Mouse (Mus musculus): ENCODE results near the gene Vopp1. TPM values are rescaled to one million over a fixed set of nuclear protein-coding genes. Genes with fewer than 3 reads are reported as not detected.

Gene Vopp1
- total and polyA plus RNA-seq, 3 experiments, result 0.10 TPM; not detected in 2

- no peaks in the 10 kb centered on the region for H3K79me2 ChIP-seq (replicated peaks; ENCODE audit: control insufficient read depth, extremely low read depth, insufficient read depth, poor library complexity, severe bottlenecking)
- H3K9me3 ChIP-seq (replicated peaks; ENCODE audit: low read length), result no peaks in the 10 kb centered on the region
- H3K36me3 ChIP-seq (replicated peaks in 1 of 2; ENCODE audit: control insufficient read depth in 1 of 2, insufficient read depth in 1 of 2, low read length in 1 of 2), result no peaks in the 10 kb centered on the region
- H3K9ac ChIP-seq (ENCODE audit: insufficient read depth, low read depth), result no peak overlapping the region
- in situ Hi-C loops (cut with MboI; ENCODE audit: low pct_ligation_motif_present, low pct_unique_long_range_greater_than_20kb, low sequenced_read_pairs), result no loop called here
- H3K27me3 ChIP-seq (replicated peaks), result no peaks in the 10 kb centered on the region
- TF ChIP-seq KAT2A (IDR thresholded peaks at IDR 0.05; ENCODE audit: insufficient replicate concordance, low read length) (no peak), MAFK (IDR thresholded peaks at IDR 0.05; ENCODE audit: insufficient replicate concordance, low read length) (no peak), RAD21 (IDR thresholded peaks at IDR 0.05; ENCODE audit: low read depth, low read length) (no peak; the same call in 1 of the 2 replicates), EP300 (IDR thresholded peaks at IDR 0.05; ENCODE audit: low read length) (no peak), ZC3H11A (IDR thresholded peaks at IDR 0.05; ENCODE audit: low read depth, low read length) (no peak), CHD2 (IDR thresholded peaks at IDR 0.05; ENCODE audit: low read length) (no peak), SIN3A (IDR thresholded peaks at IDR 0.05; ENCODE audit: low read length) (no peak), POLR2A (IDR thresholded peaks at IDR 0.05; ENCODE audit: low read depth, low read length) (no peak), USF1 (IDR thresholded peaks at IDR 0.05; ENCODE audit: low read depth, low read length) (no peak), RCOR1 (conservative IDR thresholded peaks at IDR 0.05; ENCODE audit: low read depth, low read length) (no peak), MAZ (IDR thresholded peaks at IDR 0.05; ENCODE audit: low read depth, low read length) (no peak), ZKSCAN1 (IDR thresholded peaks at IDR 0.05; ENCODE audit: borderline replicate concordance, low read depth, low read length) (no peak), TCF12 (IDR thresholded peaks at IDR 0.05; ENCODE audit: low read depth, low read length) (no peak), HCFC1 (IDR thresholded peaks at IDR 0.05; ENCODE audit: low read depth, low read length) (no peak), POLR2AphosphoS2 (IDR thresholded peaks at IDR 0.05; ENCODE audit: low read depth, low read length) (no peak), GABPA (IDR thresholded peaks at IDR 0.05; ENCODE audit: insufficient replicate concordance, low read depth, low read length) (no peak), TBP (conservative IDR thresholded peaks at IDR 0.05; ENCODE audit: low read depth, low read length) (no peak)
- no peak for DNase-seq (ENCODE audit: extremely low read depth)
- H3K27ac ChIP-seq (ENCODE audit: insufficient read depth, low read depth), result no peak overlapping the region
- no peak overlapping the region for H3K4me3 ChIP-seq (replicated peaks in 1 of 3; ENCODE audit: low read depth in 2 of 3, low read length in 2 of 3, poor library complexity in 1 of 3)
- H3K4me1 ChIP-seq (ENCODE audit: control insufficient read depth in 1 of 2, insufficient read depth in 2 of 2), result peaks cover 0 to under 1% of the 10 kb centered on the region in 2 experiments; a peak in 1 of 4 replicates
- H3K4me2 ChIP-seq (ENCODE audit: insufficient read depth, low read depth, poor library complexity, severe bottlenecking), result no peak overlapping the region
- dilution Hi-C loops (cut with MboI; ENCODE audit: extremely low pct_ligation_motif_present, extremely low pct_unique_long_range_greater_than_20kb, low sequenced_read_pairs), result no loop called here
Observed at GRCm38 (mm10) chr6:57790542-57790941, 34.4 kb downstream of the Vopp1 start.

GRCm38 (mm10) chr6:57787376-57787775 lies 37.6 kb downstream of the Vopp1 start:
- no peaks in the 10 kb centered on the region for H3K4me1 ChIP-seq (ENCODE audit: control insufficient read depth in 1 of 2, insufficient read depth in 2 of 2)
- H3K79me2 ChIP-seq (replicated peaks; ENCODE audit: control insufficient read depth, extremely low read depth, insufficient read depth, poor library complexity, severe bottlenecking), result no peaks in the 10 kb centered on the region
- H3K36me3 ChIP-seq (replicated peaks in 1 of 2; ENCODE audit: control insufficient read depth in 1 of 2, insufficient read depth in 1 of 2, low read length in 1 of 2), result no peaks in the 10 kb centered on the region
- H3K27me3 ChIP-seq (replicated peaks), result no peaks in the 10 kb centered on the region
- H3K4me3 ChIP-seq (replicated peaks in 1 of 3; ENCODE audit: low read depth in 2 of 3, low read length in 2 of 3, poor library complexity in 1 of 3), result no peak overlapping the region
- H3K27ac ChIP-seq (ENCODE audit: insufficient read depth, low read depth), result no peak overlapping the region
- no peak overlapping the region for H3K9ac ChIP-seq (ENCODE audit: insufficient read depth, low read depth)
- DNase-seq (ENCODE audit: extremely low read depth), result no peak
- H3K9me3 ChIP-seq (replicated peaks; ENCODE audit: low read length), result no peaks in the 10 kb centered on the region
- no peak for TF ChIP-seq SIN3A (IDR thresholded peaks at IDR 0.05; ENCODE audit: low read length)
- TF ChIP-seq PAX5 (IDR thresholded peaks at IDR 0.05; ENCODE audit: low read length), result no peak
- TF ChIP-seq USF1 (IDR thresholded peaks at IDR 0.05; ENCODE audit: low read depth, low read length), result no peak
- no peak for TF ChIP-seq MYC (IDR thresholded peaks at IDR 0.05; ENCODE audit: low read depth, low read length)
- no peak for TF ChIP-seq MAFK (IDR thresholded peaks at IDR 0.05; ENCODE audit: insufficient replicate concordance, low read length)
- no peak for TF ChIP-seq UBTF (IDR thresholded peaks at IDR 0.05; ENCODE audit: low read depth, low read length)
- no peak for TF ChIP-seq GABPA (IDR thresholded peaks at IDR 0.05; ENCODE audit: insufficient replicate concordance, low read depth, low read length)
- no peak for TF ChIP-seq ZKSCAN1 (IDR thresholded peaks at IDR 0.05; ENCODE audit: borderline replicate concordance, low read depth, low read length)
- TF ChIP-seq MAZ (IDR thresholded peaks at IDR 0.05; ENCODE audit: low read depth, low read length), result no peak
- TF ChIP-seq BHLHE40 (IDR thresholded peaks at IDR 0.05; ENCODE audit: low read depth, low read length), result no peak
- TF ChIP-seq MAX (IDR thresholded peaks at IDR 0.05; ENCODE audit: low read length), result no peak
- no peak for TF ChIP-seq POLR2A (IDR thresholded peaks at IDR 0.05; ENCODE audit: low read depth, low read length)
- no peak for TF ChIP-seq HCFC1 (IDR thresholded peaks at IDR 0.05; ENCODE audit: low read depth, low read length)
- TF ChIP-seq ELF1 (IDR thresholded peaks at IDR 0.05; ENCODE audit: low read depth, low read length), result no peak
- TF ChIP-seq NRF1 (IDR thresholded peaks at IDR 0.05; ENCODE audit: low read depth, low read length), result no peak
- TF ChIP-seq E2F4 (IDR thresholded peaks at IDR 0.05; ENCODE audit: insufficient replicate concordance, low read depth, low read length), result no peak
- no peak for TF ChIP-seq CHD1 (IDR thresholded peaks at IDR 0.05; ENCODE audit: low read depth, low read length)
- TF ChIP-seq CHD2 (IDR thresholded peaks at IDR 0.05; ENCODE audit: low read length), result no peak
- dilution Hi-C loops (cut with MboI; ENCODE audit: extremely low pct_ligation_motif_present, extremely low pct_unique_long_range_greater_than_20kb, low sequenced_read_pairs), result no loop called here
- in situ Hi-C loops (cut with MboI; ENCODE audit: low pct_ligation_motif_present, low pct_unique_long_range_greater_than_20kb, low sequenced_read_pairs), result no loop called here
- H3K4me2 ChIP-seq (ENCODE audit: insufficient read depth, low read depth, poor library complexity, severe bottlenecking), result no peak overlapping the region

Measured in CH12.LX (cell line).